In the genomic region with DNA sequence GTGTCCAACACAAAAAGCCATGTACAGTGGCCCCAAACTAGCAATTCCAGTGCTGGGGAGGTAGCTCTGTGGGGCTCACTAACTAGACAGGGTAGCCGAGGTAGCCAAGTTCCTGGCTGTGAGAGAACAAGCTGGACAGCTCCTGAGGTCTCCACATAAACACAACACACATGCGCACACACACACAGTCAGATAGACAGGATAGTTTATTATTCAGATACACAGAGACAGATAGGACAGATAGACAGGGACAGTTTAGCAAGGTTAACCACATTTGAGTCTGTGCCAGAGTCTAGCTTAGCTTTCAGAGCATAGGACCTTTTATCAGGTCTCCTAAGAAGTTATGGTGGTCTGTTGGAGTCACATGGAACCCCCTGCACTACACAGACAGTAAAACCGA, we compare ENCODE assay signal across 13 mouse cellular contexts.
"Had no signal": no experiment of that assay in that cellular context is flagged by ENCODE, and none has a peak within 500 bp of the region (broad histone marks: within the 10 kb centered on the region; RNA-seq: fewer than 3 reads in every experiment).

No protein-coding gene starts in this region.

- ATAC-seq: lung, postnatal 0 days; midbrain, embryonic 15.5 days had no signal

- DNase-seq: kidney, postnatal 25 days; layer of hippocampus, adult 9-11 months; liver; liver, embryonic 13.5 days; lung, embryonic 14.5 days; right cerebral cortex, adult 18-20 months; right cerebral cortex, postnatal 14 days; right cerebral cortex, postnatal 4 days; thymus, adult 2 months; thymus, postnatal 14 days; thymus, postnatal 4 days had no signal
